Mouse (Mus musculus) duodenum, adult 2 months (tissue): Measurements from ENCODE around the gene Mtcl1. TPM values are rescaled to one million over a fixed set of nuclear protein-coding genes. Genes with fewer than 3 reads are reported as not detected.

ENCODE experiments used
- polyA plus RNA-seq: library from polyadenylated mRNA; depleted of rRNA; stranded (reverse); fragments of >200 nt; gene quantifications from 2 replicates; pipeline ENCODE4 v1.2.3, GENCODE M21; 2012; ENCODE audit warnings: low replicate concordance; rRNA removed

Gene Mtcl1
- polyA plus RNA-seq, result 1.5 and 1.8 TPM in 2 replicates

GRCm38 (mm10) chr17:66449460-66450341 lies at the start of gene Mtcl1:
Gene Mtcl1, minus strand, starts transcription at chr17:66449750.

Other genes with a start within 250 kb of the Mtcl1 start
- 9.9 and 17.9 TPM in 2 replicates for gene Rab12, start 70.0 kb upstream of the Mtcl1 start, polyA plus RNA-seq
- 10.6 and 17.9 TPM in 2 replicates for gene Themis3, start 144.9 kb upstream of the Mtcl1 start, polyA plus RNA-seq